Mouse (Mus musculus) bone marrow, adult 2 months (tissue): Measurements from ENCODE around the gene Slf1. TPM values are rescaled to one million over a fixed set of nuclear protein-coding genes. Genes with fewer than 3 reads are reported as not detected.
"Not testable (repeated sequence)": the region's sequence is repeated elsewhere in the genome, so short reads cannot be mapped to it uniquely, and the experiment has no call there.

Experiments
- H3K27ac ChIP-seq: fragments of 200-500 bp; 2 replicates; pipeline ENCODE4 v1.5.1; 2012; ENCODE audit warnings: low read depth, mild to moderate bottlenecking, control low read depth, inconsistent platforms, low read length; ENCODE audit not compliant: control insufficient read depth, poor library complexity, insufficient read depth
- H3K4me1 ChIP-seq: fragments of 200-500 bp; 2 replicates; pipeline ENCODE4 v1.6.1; 2011; ENCODE audit warnings: low read length; ENCODE audit not compliant: control insufficient read depth, insufficient read depth
- H3K4me3 ChIP-seq: fragments of 200-500 bp; replicated peaks from 2 replicates; pipeline ENCODE3; 2011; ENCODE audit warnings: mild to moderate bottlenecking, low read depth, low read length, control low read depth; ENCODE audit not compliant: control insufficient read depth
- CTCF ChIP-seq: fragments of 200-500 bp; IDR thresholded peaks from 2 replicates; pipeline ENCODE4 v1.5.1; 2011; ENCODE audit warnings: low read length, control low read depth; ENCODE audit not compliant: control insufficient read depth, insufficient read depth
- POLR2A ChIP-seq: fragments of 200-500 bp; IDR thresholded peaks from 2 replicates; pipeline ENCODE4 v1.6.1; 2011; ENCODE audit warnings: low read depth, mild to moderate bottlenecking, control low read depth, low read length, borderline replicate concordance; ENCODE audit not compliant: control insufficient read depth
- WGBS: fragments of 180-500 bp; shearing (Covaris S2); methylation state at CpG from one replicate; pipeline ENCODE4 v1.1.7; 2018; 5-methylcytosine and 5-hydroxymethylcytosine counted together
- polyA plus RNA-seq: library from polyadenylated mRNA; stranded (reverse); fragments of >200 nt; gene quantifications from 2 replicates; pipeline ENCODE4 v1.2.4, GENCODE M21; 2011; ENCODE audit warnings: low replicate concordance; ENCODE audit not compliant: missing spikeins, insufficient read depth, insufficient read length

Slf1 gene
- 7.0 and 8.3 TPM in 2 replicates for polyA plus RNA-seq

DNA sequence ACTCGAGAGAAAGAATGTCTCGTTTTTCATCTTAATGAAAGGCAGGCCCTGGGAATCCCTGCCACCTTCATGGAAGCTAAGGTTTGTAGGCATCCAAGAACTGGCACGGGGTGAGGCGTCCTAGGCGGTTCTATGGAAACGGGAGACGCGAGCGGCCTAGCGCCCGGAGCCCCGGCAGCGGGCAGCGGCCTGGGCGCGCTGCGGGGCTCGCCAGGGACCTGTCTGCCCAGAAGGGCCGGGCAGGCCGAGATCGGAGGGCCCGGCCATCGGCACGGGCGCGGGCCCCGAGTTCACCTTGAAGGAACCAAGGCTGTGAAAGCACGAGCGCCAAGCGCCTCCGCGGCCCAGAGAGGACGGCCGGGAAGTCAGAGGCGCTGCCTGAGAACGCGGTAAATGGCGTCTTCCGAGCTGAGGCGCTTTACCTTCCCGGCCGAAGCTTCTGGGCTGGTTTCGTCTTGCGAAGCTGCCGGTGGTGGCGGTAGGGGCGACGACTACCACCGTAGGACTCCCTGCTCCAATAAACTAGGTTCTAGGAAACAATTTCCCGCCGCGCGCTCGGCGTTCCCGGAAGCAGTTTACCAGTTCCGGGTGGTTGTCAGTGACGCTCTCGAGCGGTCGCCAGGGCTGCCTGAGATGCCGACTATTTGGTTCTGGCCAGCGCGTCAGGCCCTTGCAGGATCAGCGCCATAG lies at the start of gene Slf1, which contains the start of gene 2210408I21Rik:
Gene Slf1 (minus strand): TSS at position 543 of the 690 bp plus-strand sequence.
Gene 2210408I21Rik (plus strand): TSS at position 610 of the 690 bp plus-strand sequence.
- WGBS, result under 1% methylated on average over 65 of the region's 65 CpGs
- peak; percentile 2; the same call in 1 of the 2 replicates for TF ChIP-seq CTCF
- TF ChIP-seq POLR2A, result peak; percentile 54; the same call in 1 of the 2 replicates
- H3K4me1 ChIP-seq, result no peaks in the 10 kb centered on the region

GRCm38 (mm10) chr13:77177931-77178330 lies 42.7 kb upstream of the Slf1 start:
- Histone ChIP-seq H3K4me1 (no peaks in the 10 kb centered on the region), H3K27ac (no peak overlapping the region)
- no peak for TF ChIP-seq POLR2A
- no peak for TF ChIP-seq CTCF

More for the DNA sequence above, at the start of gene Slf1, which contains the start of gene 2210408I21Rik:
- H3K27ac ChIP-seq, result peak within 1 kb of the TSS; percentile 27; the same call in 1 of the 2 replicates
- peak within 1 kb of the TSS; percentile 91 for H3K4me3 ChIP-seq

GRCm38 (mm10) chr13:77140890-77141289 lies 5.6 kb upstream of the Slf1 start:
- Histone ChIP-seq H3K27ac (no peak overlapping the region), H3K4me3 (no peak overlapping the region), H3K4me1 (no peaks in the 10 kb centered on the region)
- no peak for TF ChIP-seq CTCF
- no peak for TF ChIP-seq POLR2A
- WGBS, result 77% methylated on average over 2 of the region's 2 CpGs

More at GRCm38 (mm10) chr13:77177931-77178330, 42.7 kb upstream of the Slf1 start:
- H3K4me3 ChIP-seq, result no peak overlapping the region

- 2% methylated on average over 11 of the region's 11 CpGs for WGBS
- Histone ChIP-seq H3K4me3 (peak overlapping the region; percentile 91), H3K4me1 (no peaks in the 10 kb centered on the region), H3K27ac (no peak overlapping the region)
- no peak for TF ChIP-seq CTCF
- no peak for TF ChIP-seq POLR2A
These were observed 328 bp upstream of the Slf1 start for GRCm38 (mm10) chr13:77135621-77135981.

GRCm38 (mm10) chr13:77131132-77131531 lies 4.1 kb downstream of the Slf1 start:
- no peaks in the 10 kb centered on the region for H3K4me1 ChIP-seq
- H3K4me3 ChIP-seq, result no peak overlapping the region
- no peak for TF ChIP-seq CTCF
- TF ChIP-seq POLR2A, result no peak
- WGBS, result 49% methylated on average over 2 of the region's 2 CpGs
- no peak overlapping the region for H3K27ac ChIP-seq

DNA sequence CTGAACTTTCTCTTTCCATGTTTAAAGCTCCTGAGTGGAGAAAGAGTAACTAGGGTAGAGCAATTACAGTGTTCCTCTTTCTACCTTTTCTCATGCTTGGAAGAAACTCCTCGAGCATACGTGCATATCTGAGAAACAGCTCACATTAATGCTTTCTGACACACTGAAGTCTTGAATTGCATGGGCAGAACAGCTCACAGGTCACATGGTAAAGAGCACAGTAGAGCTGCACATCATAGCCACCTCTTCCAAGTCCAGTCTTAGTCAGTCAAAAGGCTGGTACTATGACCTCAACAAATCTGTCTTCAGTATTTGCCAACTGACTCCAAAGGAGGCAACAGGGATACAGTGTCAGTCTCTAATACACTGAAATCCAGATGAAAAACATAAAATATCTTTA lies 7.0 kb downstream of the Slf1 start:
- WGBS, result 65% methylated on average over 2 of the region's 2 CpGs
- Histone ChIP-seq H3K4me1 (no peaks in the 10 kb centered on the region), H3K27ac (no peak overlapping the region), H3K4me3 (no peak overlapping the region)
- TF ChIP-seq POLR2A, result no peak
- no peak for TF ChIP-seq CTCF

DNA sequence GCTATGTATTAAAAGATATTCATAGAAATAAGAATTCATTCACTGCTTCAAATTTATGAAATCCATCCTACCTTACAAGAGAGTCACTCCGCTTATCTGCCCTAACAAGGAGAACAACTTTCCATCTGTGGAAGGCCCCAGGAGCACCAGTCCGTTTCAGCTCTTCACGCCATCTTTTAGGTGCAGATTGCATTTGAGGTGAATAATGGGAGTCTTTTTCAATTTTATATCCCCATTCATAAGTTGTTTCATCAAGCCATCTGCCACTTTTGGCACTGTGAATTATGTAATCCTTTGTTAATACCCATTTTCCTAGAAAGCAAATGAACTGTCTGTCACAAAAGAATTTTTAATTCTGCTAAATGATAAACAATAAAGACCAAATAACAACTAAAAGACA lies 10.1 kb downstream of the Slf1 start:
- 86% methylated on average over 3 of the region's 3 CpGs for WGBS
- TF ChIP-seq POLR2A (no peak), CTCF (no peak)
- no peak overlapping the region for H3K4me3 ChIP-seq
- H3K27ac ChIP-seq, result no peak overlapping the region
- H3K4me1 ChIP-seq, result no peaks in the 10 kb centered on the region

- Histone ChIP-seq H3K27ac (no peak overlapping the region), H3K4me1 (no peaks in the 10 kb centered on the region), H3K4me3 (no peak overlapping the region)
- no peak for TF ChIP-seq CTCF
- no peak for TF ChIP-seq POLR2A
- 84% methylated on average over 4 of the region's 4 CpGs for WGBS
These were observed 16.6 kb downstream of the Slf1 start for GRCm38 (mm10) chr13:77118695-77119094.

DNA sequence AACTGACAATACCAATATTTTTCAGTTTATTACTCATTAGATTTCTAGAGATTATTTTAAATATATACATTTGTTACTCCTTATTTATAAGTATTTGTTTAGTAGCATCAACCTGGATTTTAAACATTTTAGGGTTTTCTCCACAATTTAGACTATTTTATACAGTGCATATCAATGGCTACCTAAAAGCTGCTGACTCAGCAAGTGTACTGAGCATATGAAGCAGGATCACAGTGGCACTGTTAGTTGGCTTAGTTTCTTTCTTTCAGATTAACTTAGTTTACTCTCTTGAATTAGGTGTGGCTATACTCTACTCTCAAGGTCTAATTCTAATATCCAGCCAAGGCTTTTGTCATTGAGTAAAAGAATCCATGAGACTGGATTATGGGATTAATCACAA lies 27.5 kb downstream of the Slf1 start:
- Histone ChIP-seq H3K27ac (no peak overlapping the region), H3K4me1 (no peaks in the 10 kb centered on the region), H3K4me3 (no peak overlapping the region)
- TF ChIP-seq CTCF (no peak), POLR2A (no peak)

- H3K4me3 ChIP-seq, H3K4me1 ChIP-seq, H3K27ac ChIP-seq: not testable (repeated sequence)
- 92% methylated on average over 1 of the region's 1 CpGs for WGBS
These were observed 42.4 kb downstream of the Slf1 start for GRCm38 (mm10) chr13:77092876-77093275.
